Mouse (Mus musculus) ES-Bruce4 (cell line): ENCODE results near the gene Med25.

Experiments
- CTCF ChIP-seq: IDR thresholded peaks from one replicate; pipeline ENCODE4 v1.8.1; 2011; ENCODE audit warnings: low read depth, low read length
- POLR2A ChIP-seq: IDR thresholded peaks from one replicate; pipeline ENCODE4 v1.8.1; 2011; ENCODE audit warnings: low read length; ENCODE audit not compliant: insufficient read depth

GRCm38 (mm10) chr7:44868465-44868864 lies 24.0 kb downstream of the Med25 start:
- TF ChIP-seq POLR2A (no peak), CTCF (no peak)
